Mouse (Mus musculus) adrenal gland, adult 8-10 months (tissue): Measurements from ENCODE around the gene Palld. TPM values are rescaled to one million over a fixed set of nuclear protein-coding genes. Genes with fewer than 3 reads are reported as not detected.

Experiments
- DNase-seq: peaks from one replicate; pipeline ENCODE4 v3.0.0; 2022
- total RNA-seq, 4 experiments: library from RNA; stranded (reverse); gene quantifications; 2 replicates each; pipeline ENCODE4 v1.2.4; 2022

The Palld gene
- total RNA-seq, 4 experiments from 2014 or later: 30.3 to 61.7 (median 47.0) TPM

GRCm38 (mm10) chr8:61626246-61626952 lies 276.1 kb downstream of the Palld start:
- DNase-seq: no peak

DNA sequence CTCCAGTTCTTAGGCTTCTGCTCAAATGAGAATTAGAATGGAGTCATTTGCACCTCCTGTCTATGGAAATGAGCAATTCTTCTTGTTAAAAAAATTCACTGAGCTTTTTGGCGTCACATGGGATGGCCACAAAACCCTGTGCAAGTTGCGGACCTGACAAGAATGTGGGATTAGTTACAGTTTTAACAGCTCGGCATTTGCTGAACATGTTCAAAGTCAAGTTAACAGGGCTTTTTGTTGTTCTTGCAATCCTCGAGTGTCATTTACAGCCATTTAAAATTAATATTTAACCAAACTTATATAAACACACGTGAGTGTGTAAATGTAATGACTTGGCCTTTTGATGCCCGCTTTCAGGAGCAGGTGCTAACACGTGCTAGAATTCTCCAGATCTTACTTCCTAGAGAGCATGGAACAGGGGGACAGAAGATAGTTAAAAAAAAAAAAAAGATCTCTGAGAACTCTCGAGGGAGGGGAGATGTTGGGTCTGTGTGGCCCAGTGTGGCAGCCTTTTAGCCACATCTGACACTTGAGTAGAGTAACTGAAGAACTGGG lies 276.8 kb downstream of the Palld start:
- no peak for DNase-seq

DNA sequence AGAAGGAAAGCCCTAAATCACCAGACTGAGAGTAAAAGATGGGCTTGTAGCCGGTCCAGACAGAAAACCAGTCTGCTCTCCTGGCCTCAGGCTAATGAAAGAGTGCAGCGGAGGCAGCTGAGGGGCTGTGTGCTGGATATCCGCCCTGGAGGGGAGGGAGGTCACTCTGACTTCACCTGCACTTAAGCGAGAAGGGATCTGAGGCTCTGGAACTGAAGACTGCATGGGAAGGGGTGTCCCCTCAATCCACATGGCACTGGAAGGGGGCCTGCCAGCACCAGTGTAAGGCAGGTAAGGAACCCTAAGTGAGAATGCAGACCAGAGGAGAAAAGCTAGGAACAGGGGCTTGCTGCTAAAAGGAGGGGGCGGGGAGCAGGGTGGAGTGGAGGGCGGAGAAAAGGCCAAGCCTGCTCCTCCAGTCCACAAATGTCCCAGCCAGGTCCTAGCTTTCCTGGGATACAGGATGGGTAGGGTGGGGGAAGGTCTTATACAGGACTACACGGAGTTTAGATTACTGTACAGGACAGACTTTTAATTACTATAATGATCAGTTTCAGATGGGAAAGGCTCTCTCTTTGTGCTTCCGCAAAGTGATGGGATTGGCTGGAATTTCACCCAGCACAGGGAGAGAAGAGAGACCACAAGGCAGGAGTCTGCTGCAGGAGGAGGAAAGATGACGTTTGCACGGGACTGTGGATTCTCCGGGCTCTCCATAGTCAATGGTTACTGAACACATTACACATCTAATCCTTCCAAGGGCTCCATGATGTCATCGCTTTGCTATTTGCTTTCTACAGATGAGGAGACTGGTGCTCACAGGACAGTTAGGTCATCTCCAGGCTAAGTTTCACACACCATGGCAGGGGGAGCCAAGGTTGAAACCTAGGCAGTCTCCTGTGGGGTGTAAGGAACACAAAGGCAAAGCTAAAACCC lies 278.7 kb downstream of the Palld start:
- DNase-seq: no peak

DNA sequence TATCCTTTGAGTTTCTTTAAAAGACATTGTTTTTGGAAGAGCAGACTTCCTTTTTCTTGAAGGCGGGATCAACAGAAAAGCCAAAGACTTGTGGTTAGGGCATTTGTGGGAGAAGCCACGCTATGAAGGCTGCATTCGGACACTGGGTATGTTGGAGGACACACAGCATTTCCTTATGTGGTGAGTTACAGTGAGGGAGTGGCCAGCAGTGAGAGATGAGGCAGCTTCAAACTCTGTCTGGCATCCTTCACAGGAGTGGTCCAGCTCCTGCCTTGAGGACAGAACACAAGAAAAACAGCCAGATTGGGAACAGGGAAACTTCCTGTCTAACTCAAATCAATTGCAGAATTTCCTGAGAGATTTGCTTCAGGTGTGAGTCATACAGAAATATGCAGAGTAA lies 281.2 kb downstream of the Palld start:
- DNase-seq: no peak

- DNase-seq: no peak
Measured at GRCm38 (mm10) chr8:61617651-61618050, 284.8 kb downstream of the Palld start.

GRCm38 (mm10) chr8:61617049-61617448 lies 285.4 kb downstream of the Palld start:
- no peak for DNase-seq

GRCm38 (mm10) chr8:61615711-61616697 lies 286.5 kb downstream of the Palld start:
- no peak for DNase-seq

DNA sequence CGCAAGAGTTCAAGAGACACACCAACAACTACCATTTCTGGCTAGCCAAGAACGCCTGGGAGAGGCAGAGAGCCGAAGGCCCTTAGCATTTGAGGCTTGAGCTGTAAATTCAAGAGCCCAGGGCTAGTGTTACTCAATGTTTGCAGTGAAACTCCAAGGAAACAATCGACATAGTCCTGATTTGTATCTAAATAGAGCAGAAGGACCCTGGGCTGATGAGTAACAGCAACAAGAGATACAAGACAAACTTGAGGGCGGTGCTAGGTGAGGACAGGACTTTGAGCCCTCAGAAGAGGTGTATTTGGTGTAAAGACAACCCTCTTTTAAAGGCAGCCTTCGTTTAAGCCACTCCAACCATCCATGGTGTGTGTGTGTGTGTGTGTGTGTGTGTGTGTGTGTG lies 290.7 kb downstream of the Palld start:
- no peak for DNase-seq

DNA sequence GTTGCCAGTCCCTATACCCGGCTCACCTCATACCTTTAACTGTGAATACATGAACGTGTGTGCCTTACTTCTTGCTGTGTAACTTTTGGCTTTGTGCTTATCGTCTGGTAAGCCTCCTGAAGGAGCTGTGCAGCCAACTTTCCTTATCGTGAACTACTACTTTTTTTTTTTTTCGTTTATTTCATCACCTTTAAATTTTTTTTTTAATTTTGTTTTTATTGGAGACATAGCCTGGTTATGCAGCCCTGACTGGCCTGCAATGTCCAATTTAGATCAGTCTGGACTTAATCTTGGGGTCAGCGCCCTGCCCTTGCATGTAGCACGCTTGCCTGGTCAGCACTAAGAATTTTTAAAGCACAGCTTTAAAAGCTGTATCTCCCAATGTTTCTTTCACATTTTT lies 291.4 kb downstream of the Palld start:
- no peak for DNase-seq

- DNase-seq: no peak
Measured at GRCm38 (mm10) chr8:61610546-61610945, 291.9 kb downstream of the Palld start.

- no peak for DNase-seq
Measured at GRCm38 (mm10) chr8:61607463-61607813, 295.1 kb downstream of the Palld start.

DNA sequence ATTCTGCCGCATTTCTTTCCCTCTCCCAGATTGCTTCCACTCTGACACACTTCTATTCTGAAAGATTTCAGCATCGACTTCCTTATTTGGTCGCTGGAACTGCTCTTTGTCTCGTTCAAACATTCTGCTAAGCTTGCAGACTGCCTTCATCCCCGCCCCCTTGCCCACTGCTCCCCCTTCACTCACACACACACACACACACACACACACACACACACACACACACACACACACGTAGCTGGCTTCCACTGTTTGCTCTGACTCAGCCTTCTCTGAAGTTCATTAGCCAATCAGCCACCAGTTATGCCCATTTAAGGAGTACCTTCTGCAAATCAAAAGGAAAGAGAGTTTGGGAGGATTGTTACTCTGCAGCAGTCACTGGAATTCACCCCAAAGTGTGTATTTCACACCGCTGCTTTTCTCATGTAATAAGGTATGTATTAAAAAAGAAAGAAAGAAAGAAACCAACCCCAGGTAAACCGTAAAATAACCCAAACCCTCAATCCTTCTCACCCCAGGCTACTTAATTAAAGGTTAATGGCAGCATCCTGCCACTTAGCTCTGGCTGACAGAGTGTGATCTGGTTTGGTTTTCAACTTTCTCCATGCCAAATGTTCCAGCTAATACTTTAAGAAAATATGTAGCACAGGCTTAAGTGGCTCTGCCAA lies 295.6 kb downstream of the Palld start:
- peak; percentile 77 for DNase-seq

GRCm38 (mm10) chr8:61604871-61605270 lies 297.6 kb downstream of the Palld start:
- DNase-seq: no peak

- no peak for DNase-seq
Measured at GRCm38 (mm10) chr8:61596889-61597288, 305.6 kb downstream of the Palld start.

DNA sequence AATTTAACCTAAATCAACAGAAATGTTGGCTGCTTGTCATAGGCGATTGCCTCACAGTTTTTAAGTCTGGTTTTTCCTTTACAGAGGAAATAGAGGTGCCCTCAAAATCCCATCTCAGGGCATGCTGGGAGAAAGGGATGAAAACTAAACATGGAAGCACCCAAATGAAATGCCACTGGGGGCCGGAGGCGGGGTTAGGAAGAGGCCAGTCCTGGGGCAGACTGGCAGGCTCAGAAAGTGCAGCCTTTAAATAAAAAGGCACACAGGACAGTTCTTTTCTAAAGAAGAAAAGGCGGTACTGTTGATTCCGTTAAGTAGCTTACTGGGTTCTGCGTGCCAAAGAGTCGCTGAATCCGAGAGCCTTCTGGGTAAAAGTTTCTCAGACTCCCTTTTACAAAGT lies 311.0 kb downstream of the Palld start:
- no peak for DNase-seq

DNA sequence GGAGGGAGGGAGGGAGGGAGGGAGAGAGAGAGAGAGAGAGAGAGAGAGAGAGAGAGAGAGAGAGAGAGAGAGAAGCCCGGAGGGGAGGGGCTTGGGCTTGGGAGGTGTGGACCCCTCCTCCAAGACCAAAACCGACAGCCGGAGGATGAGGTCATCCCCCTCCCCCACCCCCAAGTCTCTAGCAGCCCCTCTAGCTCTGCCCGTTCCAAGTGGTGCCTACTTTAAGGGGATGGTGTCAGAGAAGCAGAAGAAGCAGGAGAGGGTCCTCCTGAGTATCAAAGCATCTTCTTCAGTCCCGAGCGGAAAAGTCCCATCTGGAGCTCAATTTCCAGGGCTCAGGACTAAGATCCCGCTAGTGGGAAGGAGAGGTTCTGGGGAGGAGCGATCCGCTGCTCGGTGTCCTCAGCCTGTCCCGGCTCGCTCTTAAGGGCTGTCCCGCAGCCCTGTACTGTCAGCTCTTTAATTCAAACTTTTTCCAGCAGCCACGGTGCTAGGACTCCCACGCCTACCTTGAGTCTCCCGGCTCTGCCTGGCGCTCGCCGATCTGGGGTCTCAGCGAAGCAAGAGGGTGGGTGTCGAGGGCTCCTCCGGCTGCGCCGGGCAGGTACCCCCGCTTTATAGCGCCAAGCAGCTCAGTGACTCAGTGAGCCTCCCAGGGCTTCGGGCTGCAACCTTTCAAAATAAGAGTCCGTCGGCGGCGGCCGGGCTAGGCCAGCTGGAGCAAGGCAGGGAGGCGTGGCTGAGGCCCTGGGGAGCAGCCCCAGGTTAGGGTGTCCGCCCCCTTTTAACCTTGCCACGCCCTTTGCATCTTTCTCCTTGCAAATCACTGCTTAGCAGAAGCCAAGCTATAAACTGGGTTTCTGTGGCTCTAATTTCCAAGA lies 311.7 kb downstream of the Palld start:
- peak; percentile 91 for DNase-seq

DNA sequence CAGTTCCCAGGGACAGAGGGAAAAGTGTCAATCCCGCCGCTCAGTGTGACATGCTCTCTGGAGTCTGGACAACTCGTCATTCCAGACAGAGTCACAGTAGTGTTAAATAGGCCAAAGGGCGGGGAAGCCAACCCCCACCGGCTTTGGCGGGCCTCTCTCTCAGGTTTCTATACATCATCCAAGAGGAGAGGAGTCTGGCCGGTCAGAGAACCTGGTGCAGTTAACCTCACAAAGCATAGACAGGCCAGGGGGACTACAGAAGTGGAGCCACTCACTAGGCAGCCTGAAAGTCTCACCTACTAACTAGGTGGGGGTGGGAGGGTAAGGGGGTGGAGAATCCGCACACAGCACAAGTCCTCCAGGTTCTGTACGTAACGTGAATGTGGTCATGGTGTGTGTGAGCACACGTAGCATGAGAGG lies 312.5 kb downstream of the Palld start:
- DNase-seq: no peak

DNA sequence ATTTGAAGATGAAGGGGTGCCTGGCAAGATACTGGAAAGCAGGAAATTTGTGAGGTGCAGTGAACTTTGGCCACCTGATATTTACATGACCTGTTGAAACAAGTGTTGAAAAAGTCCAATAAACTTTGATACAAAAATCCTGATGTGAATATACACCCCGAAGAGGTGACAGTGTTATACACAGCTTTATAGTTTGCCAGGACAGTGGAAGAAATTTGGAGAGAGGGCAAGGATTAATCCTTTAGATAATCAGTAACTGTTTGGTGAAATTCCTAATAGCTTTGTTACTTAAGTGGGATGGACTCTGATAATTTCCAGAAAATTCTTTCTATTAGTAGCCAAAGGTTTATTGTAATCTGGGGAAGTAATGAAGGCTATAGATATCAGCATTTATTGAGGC lies 314.2 kb downstream of the Palld start:
- no peak for DNase-seq

DNA sequence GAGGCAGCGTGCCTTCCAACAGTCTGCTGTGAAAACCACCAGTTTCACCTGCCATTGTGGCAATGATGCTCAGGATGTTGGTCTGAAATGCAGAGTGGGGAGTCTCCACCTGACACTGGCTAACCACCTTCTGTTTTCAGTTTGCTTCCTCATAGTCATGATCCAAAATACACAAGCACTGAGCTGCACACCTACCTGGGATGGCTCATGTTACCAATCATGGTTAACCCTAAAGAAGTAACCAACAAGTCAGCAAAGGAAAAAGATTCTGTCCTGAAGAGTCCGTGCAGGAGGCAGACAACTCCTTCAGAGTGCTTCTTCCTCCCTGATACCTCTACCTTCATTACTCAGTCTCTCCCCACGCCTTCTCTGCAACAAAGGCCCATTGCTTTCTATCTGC lies 314.8 kb downstream of the Palld start:
- no peak for DNase-seq

- no peak for DNase-seq
Measured at GRCm38 (mm10) chr8:61586529-61586928, 316.0 kb downstream of the Palld start.

GRCm38 (mm10) chr8:61585746-61586145 lies 316.7 kb downstream of the Palld start:
- no peak for DNase-seq
